Mouse (Mus musculus): ENCODE measurements around the gene Acoxl.

- TF ChIP-seq POLR2A (IDR thresholded peaks at IDR 0.05; ENCODE audit: borderline replicate concordance, control insufficient read depth, low read depth, low read length): no peak
- TF ChIP-seq CTCF (IDR thresholded peaks at IDR 0.05; ENCODE audit: control insufficient read depth, insufficient read depth, low read length): no peak
Measured at GRCm38 (mm10) chr2:127838576-127838975, at the start of gene Acoxl.
